ENCODE assay signal across 13 mouse cellular contexts in genomic region chr12:31185177-31185932, GRCm38 (mm10). TPM values are rescaled to one million over a fixed set of nuclear protein-coding genes. Genes with fewer than 3 reads are reported as not detected.
A peak's percentile ranks its signal among the peaks of the same experiment; 100 is the strongest.
DNase-seq lines count a peak whose midpoint lies in the region; ATAC-seq lines count a peak whose summit lies in the region.
"Had no signal": no experiment of that assay in that cellular context is flagged by ENCODE, and none has a peak within 500 bp of the region (broad histone marks: within the 10 kb centered on the region; RNA-seq: fewer than 3 reads in every experiment).

No protein-coding gene starts in this region.

- DNase-seq in heart, adult 11 months: peak; percentile 88
- no peak for DNase-seq in heart, adult 8-10 months (ENCODE audit: low spot score)
- peak; percentile 54 for DNase-seq in midbrain, embryonic 11.5 days (ENCODE audit: low spot score, missing footprints)
- peak; percentile 63 for DNase-seq in forelimb bud, embryonic 11.5 days (ENCODE audit: low read depth, low spot score)
- no peak for DNase-seq in c-Kit-positive CD71-positive TER-119-positive erythroid progenitor cells, embryonic 14.5 days (ENCODE audit: low spot score)
- DNase-seq in MN1 (ENCODE audit: low spot score): no peak
- DNase-seq: cerebellum, adult 9-11 months had no signal

- no peaks in the 10 kb centered on the region for H3K4me1 ChIP-seq in midbrain, embryonic 11.5 days (ENCODE audit: control insufficient read depth, insufficient read depth, low read length)
- peaks cover 5% of the 10 kb centered on the region; the same call in 1 of the 2 replicates for H3K4me1 ChIP-seq in midbrain, embryonic 16.5 days (ENCODE audit: control insufficient read depth, insufficient read depth, low read length)
- H3K4me1 ChIP-seq in stomach, embryonic 16.5 days (ENCODE audit: control insufficient read depth, insufficient read depth, low read length): peaks cover 29% of the 10 kb centered on the region
- H3K4me1 ChIP-seq: megakaryocyte, embryonic 14.5 days had no signal

- H3K27ac ChIP-seq in midbrain, embryonic 11.5 days (ENCODE audit: low read depth, low read length): no peak overlapping the region
- no peak overlapping the region for H3K27ac ChIP-seq in midbrain, embryonic 16.5 days (ENCODE audit: low read length)
- H3K27ac ChIP-seq in stomach, embryonic 16.5 days (ENCODE audit: low read length): peak overlapping the region; percentile 84

- H3K36me3 ChIP-seq in midbrain, embryonic 11.5 days (ENCODE audit: control insufficient read depth, insufficient read depth, low read length): no peaks in the 10 kb centered on the region
- no peaks in the 10 kb centered on the region for H3K36me3 ChIP-seq in midbrain, embryonic 16.5 days (ENCODE audit: control insufficient read depth, insufficient read depth, low read length)
- H3K36me3 ChIP-seq in stomach, embryonic 16.5 days (ENCODE audit: control insufficient read depth, insufficient read depth, low read length): no peaks in the 10 kb centered on the region

- no peaks in the 10 kb centered on the region for H3K27me3 ChIP-seq in midbrain, embryonic 11.5 days (ENCODE audit: control insufficient read depth, insufficient read depth, low read length)
- H3K27me3 ChIP-seq in midbrain, embryonic 16.5 days (ENCODE audit: control insufficient read depth, insufficient read depth, low read depth, low read length): no peaks in the 10 kb centered on the region
- no peaks in the 10 kb centered on the region for H3K27me3 ChIP-seq in stomach, embryonic 16.5 days (ENCODE audit: control insufficient read depth, insufficient read depth, low read length)
- H3K27me3 ChIP-seq: CH12.LX; megakaryocyte, embryonic 14.5 days had no signal

- no peaks in the 10 kb centered on the region for H3K9me3 ChIP-seq in midbrain, embryonic 11.5 days (ENCODE audit: control insufficient read depth, low read length)
- no peaks in the 10 kb centered on the region for H3K9me3 ChIP-seq in midbrain, embryonic 16.5 days (replicated peaks; ENCODE audit: control insufficient read depth, low read length, poor library complexity, severe bottlenecking)
- no peaks in the 10 kb centered on the region for H3K9me3 ChIP-seq in stomach, embryonic 16.5 days (replicated peaks; ENCODE audit: control insufficient read depth, low read length)
- H3K9me3 ChIP-seq: megakaryocyte, embryonic 14.5 days had no signal

- H3K4me2 ChIP-seq in midbrain, embryonic 11.5 days: no peak overlapping the region
- H3K4me2 ChIP-seq in midbrain, embryonic 16.5 days (ENCODE audit: low read length): no peak overlapping the region
- no peak overlapping the region for H3K4me2 ChIP-seq in stomach, embryonic 16.5 days (ENCODE audit: low read depth, low read length)

- H3K9ac ChIP-seq in midbrain, embryonic 11.5 days (ENCODE audit: low read length): no peak overlapping the region
- no peak overlapping the region for H3K9ac ChIP-seq in midbrain, embryonic 16.5 days (ENCODE audit: low read depth, low read length)
- H3K9ac ChIP-seq in stomach, embryonic 16.5 days (ENCODE audit: low read length): no peak overlapping the region

- ATAC-seq in midbrain, embryonic 11.5 days (ENCODE audit: low FRiP score): no peak
- ATAC-seq in midbrain, embryonic 16.5 days: no peak
- ATAC-seq in stomach, embryonic 16.5 days (ENCODE audit: insufficient read depth, low FRiP score): peak; percentile 69; the same call in 1 of the 2 replicates
- ATAC-seq: activated CD4-positive, CD25-positive, alpha-beta regulatory T cell, adult 4 months had no signal

- H3K4me3 ChIP-seq in midbrain, embryonic 11.5 days (ENCODE audit: low read depth, low read length): no peak overlapping the region
- no peak overlapping the region for H3K4me3 ChIP-seq in midbrain, embryonic 16.5 days (ENCODE audit: low read depth, low read length)
- H3K4me3 ChIP-seq in stomach, embryonic 16.5 days (replicated peaks; ENCODE audit: low read length): no peak overlapping the region
- H3K4me3 ChIP-seq: megakaryocyte, embryonic 14.5 days had no signal

- 87% methylated on average over 9 of the region's 9 CpGs for WGBS in midbrain, embryonic 11.5 days
- 87% methylated on average over 9 of the region's 9 CpGs for WGBS in midbrain, embryonic 16.5 days
- WGBS in stomach, embryonic 16.5 days: 29% methylated on average over 9 of the region's 9 CpGs

RNA-seq across cellular contexts. Expression of gene Gm6993, which starts 55.2 kb away (rescaled TPM):
- not detected for total RNA-seq in heart, adult 8-10 months (2022)
- polyA plus RNA-seq in midbrain, embryonic 11.5 days (2014; fragmentation: Nextera tagmentation; extraction: Ambion mirVana): not detected in 2 replicates
- not detected in 2 replicates for polyA plus RNA-seq in midbrain, embryonic 16.5 days (2015; fragmentation: Nextera tagmentation; extraction: Ambion mirVana)
- not detected in 2 replicates for polyA plus RNA-seq in stomach, embryonic 16.5 days (2015; fragmentation: Nextera tagmentation; extraction: Ambion mirVana)
- total RNA-seq: CH12.LX; left cerebral cortex, postnatal 14 days had no signal
- polyA plus RNA-seq: activated CD4-positive, CD25-positive, alpha-beta regulatory T cell, adult 4 months had no signal

Comparison
In these comparisons a context has a peak if more than half of its experiments do, and no peak if none do; other contexts are left out.
1. DNase-seq: peak in heart, adult 11 months (single experiment), midbrain, embryonic 11.5 days (single experiment) and forelimb bud, embryonic 11.5 days (single experiment); none in heart, adult 8-10 months (single experiment), c-Kit-positive CD71-positive TER-119-positive erythroid progenitor cells, embryonic 14.5 days (single experiment) and MN1 (single experiment).